ENCODE assay signal across 10 mouse cellular contexts in genomic region chr1:63854794-63855193, GRCm38 (mm10).
A peak's percentile ranks its signal among the peaks of the same experiment; 100 is the strongest.
DNase-seq lines count a peak whose midpoint lies in the region; ATAC-seq and TF ChIP-seq lines count a peak whose summit lies in the region.
"Had no signal": no experiment of that assay in that cellular context is flagged by ENCODE, and none has a peak within 500 bp of the region (broad histone marks: within the 10 kb centered on the region; RNA-seq: fewer than 3 reads in every experiment).

No protein-coding gene starts in this region.

- H3K4me1 ChIP-seq in kidney, adult 2 months (ENCODE audit: control insufficient read depth, insufficient read depth, low read length) = no peaks in the 10 kb centered on the region
- H3K4me1 ChIP-seq in testis, adult 2 months (ENCODE audit: control insufficient read depth, insufficient read depth, low read length) = no peaks in the 10 kb centered on the region
- H3K4me1 ChIP-seq: hindbrain, embryonic 10.5 days had no signal

- WGBS in kidney, adult 2 months = 61% methylated on average over 3 of the region's 3 CpGs

- H3K27me3 ChIP-seq in kidney, adult 2 months (replicated peaks; ENCODE audit: control insufficient read depth, insufficient read depth, low read length) = no peaks in the 10 kb centered on the region
- H3K27me3 ChIP-seq in testis, adult 2 months (ENCODE audit: control insufficient read depth, insufficient read depth, low read length) = no peaks in the 10 kb centered on the region
- H3K27me3 ChIP-seq in splenic B cell, adult 2 months (ENCODE audit: control insufficient read depth, insufficient read depth, low read length, poor library complexity, severe bottlenecking) = no peaks in the 10 kb centered on the region

- DNase-seq in CD4-positive, CD25-positive, alpha-beta regulatory T cell, adult 2 months (ENCODE audit: low read depth, low spot score) = peak; percentile 32
- DNase-seq in kidney, adult 2 months = no peak
- DNase-seq in kidney, adult 18-20 months = no peak
- no peak for DNase-seq in testis, postnatal 14 days (ENCODE audit: low spot score)
- peak; percentile 4 for DNase-seq in splenic B cell, adult 2 months (ENCODE audit: low read depth, low spot score)
- no peak for DNase-seq in layer of hippocampus, postnatal 10 days (ENCODE audit: low spot score in 2 of 2)
- DNase-seq: gastrocnemius, postnatal 10 days had no signal

- no peak for ATAC-seq in CD4-positive, CD25-positive, alpha-beta regulatory T cell, adult 4 months

- peak; percentile 43 for TF ChIP-seq CTCF in kidney, adult 2 months (conservative IDR thresholded peaks at IDR 0.05; ENCODE audit: insufficient read depth, insufficient read length, low read depth, low read length)
- TF ChIP-seq CTCF in testis, adult 2 months (IDR thresholded peaks at IDR 0.05; ENCODE audit: control insufficient read depth, insufficient read depth, insufficient replicate concordance, low read depth, low read length) = peak; percentile 35; the same call in 1 of the 2 replicates

- TF ChIP-seq POLR2A in kidney, adult 2 months (IDR thresholded peaks at IDR 0.05; ENCODE audit: low read depth, low read length) = no peak
- TF ChIP-seq POLR2A in testis, adult 2 months (IDR thresholded peaks at IDR 0.05; ENCODE audit: control insufficient read depth, low read depth, low read length) = no peak

- H3K27ac ChIP-seq in kidney, adult 2 months (ENCODE audit: insufficient read depth, low read depth, low read length) = no peak overlapping the region
- H3K27ac ChIP-seq in testis, adult 2 months (ENCODE audit: control insufficient read depth, insufficient read depth, low read depth, low read length) = no peak overlapping the region
- H3K27ac ChIP-seq: hindbrain, embryonic 10.5 days had no signal

- no peak overlapping the region for H3K4me3 ChIP-seq in kidney, adult 2 months (ENCODE audit: insufficient read depth, low read depth, low read length)
- no peak overlapping the region for H3K4me3 ChIP-seq in testis, adult 2 months (ENCODE audit: control insufficient read depth, low read depth, low read length)
- H3K4me3 ChIP-seq: hindbrain, embryonic 10.5 days had no signal

- H3K36me3 ChIP-seq in kidney, adult 2 months (ENCODE audit: control insufficient read depth, insufficient read depth, low read length) = no peaks in the 10 kb centered on the region
- no peaks in the 10 kb centered on the region for H3K36me3 ChIP-seq in testis, adult 2 months (ENCODE audit: control insufficient read depth, insufficient read depth, low read length)
- H3K36me3 ChIP-seq in splenic B cell, adult 2 months (ENCODE audit: control insufficient read depth, insufficient read depth, low read length, poor library complexity, severe bottlenecking) = no peaks in the 10 kb centered on the region
- H3K36me3 ChIP-seq: hindbrain, embryonic 10.5 days had no signal

Comparison
In these comparisons a context has a peak if more than half of its experiments do, and no peak if none do; other contexts are left out.
1. DNase-seq: peak in CD4-positive, CD25-positive, alpha-beta regulatory T cell, adult 2 months (single experiment) and splenic B cell, adult 2 months (single experiment); none in kidney, adult 2 months (single experiment), kidney, adult 18-20 months (single experiment), testis, postnatal 14 days (single experiment) and layer of hippocampus, postnatal 10 days (0 of 2).